Mouse (Mus musculus): ENCODE measurements around the gene Acot6. TPM values are rescaled to one million over a fixed set of nuclear protein-coding genes. Genes with fewer than 3 reads are reported as not detected.

Acot6 gene
- polyA plus RNA-seq, 1 experiment, result 0.25 TPM

GRCm38 (mm10) chr12:84119584-84119983 is 19.1 kb downstream of the Acot6 start:
- Histone ChIP-seq H3K36me3 (ENCODE audit: control insufficient read depth, insufficient read depth) (no peaks in the 10 kb centered on the region), H3K79me2 (ENCODE audit: control insufficient read depth, insufficient read depth) (peaks cover 16% of the 10 kb centered on the region), H3K4me3 (ENCODE audit: insufficient read depth, poor library complexity, severe bottlenecking) (no peak overlapping the region), H3K79me3 (ENCODE audit: low read depth) (peaks cover 1% of the 10 kb centered on the region), H3ac (ENCODE audit: control insufficient read depth, insufficient read length, low read depth) (no peak overlapping the region), H3K27me3 (ENCODE audit: control insufficient read depth, insufficient read depth, insufficient read length) (no peaks in the 10 kb centered on the region)
- TF ChIP-seq MYOD1 (IDR thresholded peaks at IDR 0.05; ENCODE audit: control insufficient read depth, insufficient read length, low read depth) (no peak), CEBPB (IDR thresholded peaks at IDR 0.05; ENCODE audit: low read depth) (no peak), CTCF (IDR thresholded peaks at IDR 0.05; ENCODE audit: control insufficient read depth, insufficient read depth, insufficient read length) (no peak), USF1 (IDR thresholded peaks at IDR 0.05; ENCODE audit: low read depth) (no peak), FOSL1 (IDR thresholded peaks at IDR 0.05; ENCODE audit: insufficient read depth, low read length, poor library complexity, severe bottlenecking) (no peak), MAX (IDR thresholded peaks at IDR 0.05) (no peak), MYOG (IDR thresholded peaks at IDR 0.05; ENCODE audit: control insufficient read depth, extremely low read depth, insufficient read length) (no peak)

GRCm38 (mm10) chr12:84125892-84126291 is 25.4 kb downstream of the Acot6 start:
- Histone ChIP-seq H3K4me3 (ENCODE audit: insufficient read depth, poor library complexity, severe bottlenecking) (no peak overlapping the region), H3K79me2 (ENCODE audit: control insufficient read depth, insufficient read depth) (no peaks in the 10 kb centered on the region), H3K79me3 (ENCODE audit: low read depth) (no peaks in the 10 kb centered on the region), H3ac (ENCODE audit: control insufficient read depth, insufficient read length, low read depth) (no peak overlapping the region), H3K27me3 (ENCODE audit: control insufficient read depth, insufficient read depth, insufficient read length) (no peaks in the 10 kb centered on the region), H3K36me3 (ENCODE audit: control insufficient read depth, insufficient read depth) (peaks cover 7% of the 10 kb centered on the region)
- TF ChIP-seq MYOD1 (IDR thresholded peaks at IDR 0.05; ENCODE audit: control insufficient read depth, insufficient read length, low read depth) (no peak), CTCF (IDR thresholded peaks at IDR 0.05; ENCODE audit: control insufficient read depth, insufficient read depth, insufficient read length) (no peak)

- no peak overlapping the region for H3K4me3 ChIP-seq (ENCODE audit: insufficient read depth, poor library complexity, severe bottlenecking)
- H3K27me3 ChIP-seq (ENCODE audit: control insufficient read depth, insufficient read depth, insufficient read length), result no peaks in the 10 kb centered on the region
- TF ChIP-seq FOSL1 (IDR thresholded peaks at IDR 0.05; ENCODE audit: insufficient read depth, low read length, poor library complexity, severe bottlenecking) (no peak), MAX (IDR thresholded peaks at IDR 0.05) (no peak), CEBPB (IDR thresholded peaks at IDR 0.05; ENCODE audit: low read depth) (no peak), MYOD1 (IDR thresholded peaks at IDR 0.05; ENCODE audit: control insufficient read depth, insufficient read length, low read depth) (peak; percentile 64)
- peaks cover 7% of the 10 kb centered on the region for H3K36me3 ChIP-seq (ENCODE audit: control insufficient read depth, insufficient read depth)
- H3ac ChIP-seq (ENCODE audit: control insufficient read depth, insufficient read length, low read depth), result no peak overlapping the region
- H3K79me2 ChIP-seq (ENCODE audit: control insufficient read depth, insufficient read depth), result no peaks in the 10 kb centered on the region
- no peaks in the 10 kb centered on the region for H3K79me3 ChIP-seq (ENCODE audit: low read depth)
Measured at GRCm38 (mm10) chr12:84126899-84127298, 26.4 kb downstream of the Acot6 start.

GRCm38 (mm10) chr12:84128576-84128975 is 28.1 kb downstream of the Acot6 start:
- Histone ChIP-seq H3K79me3 (ENCODE audit: low read depth) (no peaks in the 10 kb centered on the region), H3K36me3 (ENCODE audit: control insufficient read depth, insufficient read depth) (peaks cover 7% of the 10 kb centered on the region)
- TF ChIP-seq USF1 (IDR thresholded peaks at IDR 0.05; ENCODE audit: low read depth) (no peak), MAX (IDR thresholded peaks at IDR 0.05) (no peak), FOSL1 (IDR thresholded peaks at IDR 0.05; ENCODE audit: insufficient read depth, low read length, poor library complexity, severe bottlenecking) (no peak), MYOG (IDR thresholded peaks at IDR 0.05; ENCODE audit: control insufficient read depth, extremely low read depth, insufficient read length) (no peak), CTCF (IDR thresholded peaks at IDR 0.05; ENCODE audit: control insufficient read depth, insufficient read depth, insufficient read length) (no peak), MYOD1 (IDR thresholded peaks at IDR 0.05; ENCODE audit: control insufficient read depth, insufficient read length, low read depth) (no peak), CEBPB (IDR thresholded peaks at IDR 0.05; ENCODE audit: low read depth) (no peak)

GRCm38 (mm10) chr12:84129931-84130330 is 29.5 kb downstream of the Acot6 start:
- H3ac ChIP-seq (ENCODE audit: control insufficient read depth, insufficient read length, low read depth), result no peak overlapping the region
- no peaks in the 10 kb centered on the region for H3K27me3 ChIP-seq (ENCODE audit: control insufficient read depth, insufficient read depth, insufficient read length)
- H3K4me3 ChIP-seq (ENCODE audit: insufficient read depth, poor library complexity, severe bottlenecking), result no peak overlapping the region
- no peak for TF ChIP-seq MAX (IDR thresholded peaks at IDR 0.05)
- no peak for TF ChIP-seq USF1 (IDR thresholded peaks at IDR 0.05; ENCODE audit: low read depth)
- TF ChIP-seq FOSL1 (IDR thresholded peaks at IDR 0.05; ENCODE audit: insufficient read depth, low read length, poor library complexity, severe bottlenecking), result no peak
- TF ChIP-seq MYOG (IDR thresholded peaks at IDR 0.05; ENCODE audit: control insufficient read depth, extremely low read depth, insufficient read length), result no peak
- no peak for TF ChIP-seq CTCF (IDR thresholded peaks at IDR 0.05; ENCODE audit: control insufficient read depth, insufficient read depth, insufficient read length)
- no peak for TF ChIP-seq MYOD1 (IDR thresholded peaks at IDR 0.05; ENCODE audit: control insufficient read depth, insufficient read length, low read depth)
- TF ChIP-seq CEBPB (IDR thresholded peaks at IDR 0.05; ENCODE audit: low read depth), result no peak
- H3K79me3 ChIP-seq (ENCODE audit: low read depth), result no peaks in the 10 kb centered on the region
- peaks cover 7% of the 10 kb centered on the region for H3K36me3 ChIP-seq (ENCODE audit: control insufficient read depth, insufficient read depth)
- H3K79me2 ChIP-seq (ENCODE audit: control insufficient read depth, insufficient read depth), result no peaks in the 10 kb centered on the region

More at GRCm38 (mm10) chr12:84128576-84128975, 28.1 kb downstream of the Acot6 start:
- no peaks in the 10 kb centered on the region for H3K79me2 ChIP-seq (ENCODE audit: control insufficient read depth, insufficient read depth)
- H3ac ChIP-seq (ENCODE audit: control insufficient read depth, insufficient read length, low read depth), result no peak overlapping the region
- no peak overlapping the region for H3K4me3 ChIP-seq (ENCODE audit: insufficient read depth, poor library complexity, severe bottlenecking)
- no peaks in the 10 kb centered on the region for H3K27me3 ChIP-seq (ENCODE audit: control insufficient read depth, insufficient read depth, insufficient read length)

GRCm38 (mm10) chr12:84132265-84132664 is 31.8 kb downstream of the Acot6 start:
- Histone ChIP-seq H3K36me3 (ENCODE audit: control insufficient read depth, insufficient read depth) (peaks cover 11% of the 10 kb centered on the region), H3K79me2 (ENCODE audit: control insufficient read depth, insufficient read depth) (no peaks in the 10 kb centered on the region), H3ac (ENCODE audit: control insufficient read depth, insufficient read length, low read depth) (no peak overlapping the region), H3K79me3 (ENCODE audit: low read depth) (no peaks in the 10 kb centered on the region), H3K27me3 (ENCODE audit: control insufficient read depth, insufficient read depth, insufficient read length) (no peaks in the 10 kb centered on the region), H3K4me3 (ENCODE audit: insufficient read depth, poor library complexity, severe bottlenecking) (no peak overlapping the region)
- no peak for TF ChIP-seq MYOG (IDR thresholded peaks at IDR 0.05; ENCODE audit: control insufficient read depth, extremely low read depth, insufficient read length)
- peak; percentile 18 for TF ChIP-seq CTCF (IDR thresholded peaks at IDR 0.05; ENCODE audit: control insufficient read depth, insufficient read depth, insufficient read length)
